Mouse (Mus musculus) layer of hippocampus, postnatal 14 days (tissue): Measurements from ENCODE around the gene Gm9857. TPM values are rescaled to one million over a fixed set of nuclear protein-coding genes. Genes with fewer than 3 reads are reported as not detected.
A peak's percentile ranks its signal among the peaks of the same experiment; 100 is the strongest.

Source experiments
- DNase-seq, 2 experiments: peaks; one replicate each; pipeline ENCODE4 v3.0.0; 2021 to 2022; ENCODE audit warnings: low spot score in 2 of 2, mixed read lengths in 1 of 2
- total RNA-seq, 2 experiments: library from RNA; stranded (reverse); gene quantifications; 2 replicates each; pipeline ENCODE4 v1.2.3; 2021

Gene Gm9857
- total RNA-seq, 2 experiments from 2014 or later: not detected

GRCm38 (mm10) chr3:108926308-108926707 lies 13.9 kb downstream of the Gm9857 start:
- DNase-seq: no peak

- no peak for DNase-seq
Observed at GRCm38 (mm10) chr3:108925677-108926076, 14.6 kb downstream of the Gm9857 start.

GRCm38 (mm10) chr3:108921822-108922221 lies 18.4 kb downstream of the Gm9857 start:
- DNase-seq: no peak

- DNase-seq: no peak
Observed at GRCm38 (mm10) chr3:108920442-108921070, 19.7 kb downstream of the Gm9857 start.

GRCm38 (mm10) chr3:108918852-108919251 lies 21.4 kb downstream of the Gm9857 start:
- no peak for DNase-seq

- DNase-seq: no peak
Observed at GRCm38 (mm10) chr3:108917986-108918385, 22.3 kb downstream of the Gm9857 start.

- no peak for DNase-seq
Observed at GRCm38 (mm10) chr3:108916857-108917256, 23.4 kb downstream of the Gm9857 start.

- DNase-seq: peak in 1 of 2 experiments; percentile 60
Observed at GRCm38 (mm10) chr3:108915999-108916398, 24.2 kb downstream of the Gm9857 start.

- peak; percentile 90 to 97 for DNase-seq
Observed at GRCm38 (mm10) chr3:108911548-108912413, 28.5 kb downstream of the Gm9857 start, which contains the start of gene Prpf38b. Prpf38b (minus strand) TSS chr3:108911727.

- peak; percentile 62 to 63 for DNase-seq
Observed at GRCm38 (mm10) chr3:108911081-108911547, 29.1 kb downstream of the Gm9857 start.

GRCm38 (mm10) chr3:108910303-108911080 lies 29.8 kb downstream of the Gm9857 start:
- no peak for DNase-seq

- no peak for DNase-seq
Observed at GRCm38 (mm10) chr3:108902934-108903333, 37.3 kb downstream of the Gm9857 start.

GRCm38 (mm10) chr3:108902038-108902437 lies 38.2 kb downstream of the Gm9857 start:
- no peak for DNase-seq

GRCm38 (mm10) chr3:108900681-108901080 lies 39.6 kb downstream of the Gm9857 start:
- no peak for DNase-seq

- DNase-seq: no peak
Observed at GRCm38 (mm10) chr3:108900147-108900546, 40.1 kb downstream of the Gm9857 start.

GRCm38 (mm10) chr3:108898640-108899039 lies 41.6 kb downstream of the Gm9857 start:
- no peak for DNase-seq

GRCm38 (mm10) chr3:108892914-108893313 lies 47.3 kb downstream of the Gm9857 start:
- DNase-seq: no peak

- DNase-seq: no peak
Observed at GRCm38 (mm10) chr3:108892080-108892479, 48.2 kb downstream of the Gm9857 start.
